Mouse (Mus musculus): Measurements from ENCODE around the gene Kntc1. TPM values are rescaled to one million over a fixed set of nuclear protein-coding genes. Genes with fewer than 3 reads are reported as not detected.

Kntc1 gene
- total RNA-seq, 2 experiments from 2014 or later = 6.9 to 10.3 TPM

GRCm38 (mm10) chr5:123862374-123863350 lies 113.1 kb downstream of the Kntc1 start:
- intact Hi-C loops (cut with DNase I) = no loop called here
- no peak for DNase-seq

- DNase-seq = no peak
- intact Hi-C loops (cut with DNase I) = no loop called here
Observed at GRCm38 (mm10) chr5:123863934-123864333, 114.4 kb downstream of the Kntc1 start.

GRCm38 (mm10) chr5:123865365-123865764 lies 115.8 kb downstream of the Kntc1 start, which contains the start of gene Hcar2:
Gene Hcar2, minus strand, starts transcription at chr5:123865499.
- intact Hi-C loops (cut with DNase I) = no loop called here
- DNase-seq = no peak

GRCm38 (mm10) chr5:123866457-123866856 lies 116.9 kb downstream of the Kntc1 start:
- intact Hi-C loops (cut with DNase I) = no loop called here
- DNase-seq = no peak

- intact Hi-C loops (cut with DNase I) = no loop called here
- DNase-seq = no peak
Observed at GRCm38 (mm10) chr5:123869615-123870014, 120.1 kb downstream of the Kntc1 start.

Other genes with a start within 250 kb of the Kntc1 start
- not detected for gene B3gnt4, start 239.3 kb upstream of the Kntc1 start, total RNA-seq (2021)
- 10 to 100 TPM; 54.5 to 59.1 TPM for gene Diablo, start 225.5 kb upstream of the Kntc1 start, total RNA-seq (2021)
- not detected for gene Gm49027, start 224.2 kb upstream of the Kntc1 start, total RNA-seq (2021)
- gene Vps33a, start 176.7 kb upstream of the Kntc1 start, total RNA-seq (2021) = 10 to 100 TPM; 34.6 to 34.8 TPM
- gene Clip1, start 65.1 kb upstream of the Kntc1 start, total RNA-seq (2021) = 100 to 1,000 TPM; 135 to 144 TPM
- 10 to 100 TPM; 39.4 to 49.5 TPM for gene Zcchc8, start 28.6 kb upstream of the Kntc1 start, total RNA-seq (2021)
- 10 to 100 TPM; 54.1 to 55.8 TPM for gene Rsrc2, start 302 bp upstream of the Kntc1 start, total RNA-seq (2021)
- under 1 TPM in 1 of 2 experiments, not detected in 1; 0.17 TPM for gene Hcar2, start 115.8 kb downstream of the Kntc1 start, total RNA-seq (2021)
- under 1 TPM; 0.69 to 0.77 TPM for gene Hcar1, start 130.3 kb downstream of the Kntc1 start, total RNA-seq (2021)
- gene Denr, start 157.5 kb downstream of the Kntc1 start, total RNA-seq (2021) = 10 to 100 TPM; 53.4 to 54.2 TPM
- under 1 TPM in 1 of 2 experiments, not detected in 1; 0.89 TPM for gene Gm43518, start 177.7 kb downstream of the Kntc1 start, total RNA-seq (2021)
- gene Ccdc62, start 181.0 kb downstream of the Kntc1 start, total RNA-seq (2021) = 1 to 10 TPM; 2.2 to 3.1 TPM
- 10 to 100 TPM; 26.1 to 41.6 TPM for gene Hip1r, start 223.9 kb downstream of the Kntc1 start, total RNA-seq (2021)

All from heart, postnatal 10 days (tissue).